Mouse (Mus musculus) CD4-positive helper T cell, adult 2 months (primary cell): ENCODE results near the gene Gosr1.
A peak's percentile ranks its signal among the peaks of the same experiment; 100 is the strongest.
"Not testable (repeated sequence)": the region's sequence is repeated elsewhere in the genome, so short reads cannot be mapped to it uniquely, and the experiment has no call there.

Source experiments
- DNase-seq: peaks from one replicate; pipeline ENCODE4 v3.0.0-alpha.2; 2012; ENCODE audit warnings: low read depth, missing footprints, low spot score

Gene Gosr1

DNA sequence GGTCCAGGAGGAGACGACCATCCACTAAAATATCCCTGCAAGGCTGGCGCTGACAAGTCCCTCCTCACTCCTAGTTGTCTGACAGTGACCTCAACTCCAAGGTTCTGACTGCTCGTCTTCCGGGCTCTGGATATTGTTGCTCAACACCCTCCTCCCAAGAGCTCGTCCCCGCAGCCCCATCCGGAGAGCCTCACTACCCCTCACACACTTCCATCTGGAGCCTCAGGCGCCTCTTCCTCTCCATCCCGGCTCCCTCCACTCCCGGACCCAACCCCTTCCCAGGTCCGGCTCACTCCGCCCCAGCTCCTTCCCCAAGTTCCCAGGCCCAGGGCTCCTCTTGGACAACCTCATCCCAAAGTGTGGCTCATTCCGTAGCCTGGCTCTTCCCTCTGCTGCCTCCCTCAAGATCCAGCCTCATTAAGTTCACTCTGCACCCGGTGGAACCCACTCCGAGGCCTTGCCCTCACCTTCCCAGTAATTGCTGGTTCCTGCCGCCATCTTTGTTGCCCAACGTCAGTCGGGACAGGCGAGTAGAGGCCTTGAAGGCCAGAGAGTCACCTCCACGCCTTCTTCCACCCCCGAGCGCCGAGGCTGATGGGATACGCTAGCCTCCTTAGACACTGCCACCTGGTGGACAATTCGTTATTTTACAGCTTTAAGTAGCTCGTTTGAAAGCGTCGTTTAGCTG, at the start of gene Gosr1:
Gene Gosr1, minus strand, starts transcription at position 527 of the 688 bp plus-strand sequence.
- DNase-seq, result peak; percentile 95

DNA sequence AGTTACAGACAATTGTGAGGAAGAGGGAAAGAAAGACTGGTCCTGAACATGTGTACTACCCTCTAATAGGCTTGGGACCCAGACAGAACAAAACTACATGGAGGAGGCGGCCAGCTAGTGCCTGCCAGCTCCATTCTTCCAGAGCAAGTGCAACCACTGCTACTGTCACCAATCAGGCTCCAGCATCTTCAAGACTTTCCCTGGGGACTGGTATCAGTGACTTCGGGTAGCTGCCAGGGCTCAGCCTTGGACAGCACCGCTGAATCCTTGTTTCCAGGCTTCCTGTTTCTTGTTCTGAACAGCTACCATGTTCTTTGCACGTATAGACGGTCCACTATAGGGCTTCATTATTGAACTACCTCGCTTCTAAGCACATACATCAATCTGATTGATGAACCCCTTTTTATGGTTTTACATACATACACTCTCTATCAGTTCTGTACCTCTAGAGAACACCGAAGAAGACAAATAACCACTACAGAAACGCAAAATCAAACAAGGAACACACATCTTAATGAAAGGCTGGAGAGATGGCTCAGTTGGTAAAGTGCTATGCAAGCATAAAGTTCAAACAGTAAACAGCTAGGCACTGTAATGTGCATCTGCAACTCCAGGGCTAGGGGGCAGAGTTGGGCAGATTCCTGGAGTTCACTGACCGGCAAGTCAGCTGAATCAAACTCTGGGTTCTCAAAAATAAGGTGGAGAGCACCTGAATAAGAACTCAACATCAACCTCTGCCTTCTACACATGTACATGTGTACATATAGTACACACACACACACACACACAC, 47.5 kb upstream of the Gosr1 start:
- no peak for DNase-seq

DNA sequence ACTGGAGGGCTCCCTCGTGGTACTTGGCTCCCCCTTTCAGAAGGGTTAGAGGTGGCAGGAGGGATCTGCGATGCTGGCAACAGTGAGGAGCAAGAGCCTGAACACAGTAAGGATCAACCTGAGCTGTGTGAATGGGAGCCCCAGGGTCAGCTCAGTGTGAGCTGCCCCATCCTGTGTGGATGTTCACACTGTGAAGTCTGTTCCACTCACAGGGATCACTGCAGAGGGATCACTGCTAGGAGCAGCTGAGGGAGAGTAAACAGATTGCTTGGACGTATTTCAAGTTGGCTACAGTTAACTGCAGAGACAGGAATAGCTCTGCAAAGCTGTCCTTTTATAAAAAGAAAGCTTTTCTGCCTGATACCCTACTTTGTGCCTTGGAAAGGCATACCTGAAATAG, 46.1 kb upstream of the Gosr1 start:
- DNase-seq, result no peak

DNA sequence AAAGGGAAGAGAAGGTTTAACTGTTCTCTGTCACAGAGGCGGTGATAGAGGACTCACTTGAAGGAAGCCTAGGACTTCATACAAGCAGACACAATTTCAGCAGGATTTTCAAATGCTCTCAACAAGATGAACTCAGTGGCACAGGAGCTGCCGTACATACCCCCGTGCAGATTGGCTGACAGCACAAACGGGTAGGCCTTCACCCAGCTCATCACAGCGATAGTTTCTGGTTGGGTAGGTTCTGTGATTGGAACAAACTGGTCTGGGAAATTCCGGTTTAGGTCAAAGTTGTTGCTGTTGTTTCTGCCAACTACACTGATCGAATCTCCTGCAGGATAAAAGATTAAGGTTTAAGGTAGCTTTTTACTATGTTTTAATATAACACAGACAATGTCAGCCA, 45.2 kb upstream of the Gosr1 start:
- no peak for DNase-seq

DNA sequence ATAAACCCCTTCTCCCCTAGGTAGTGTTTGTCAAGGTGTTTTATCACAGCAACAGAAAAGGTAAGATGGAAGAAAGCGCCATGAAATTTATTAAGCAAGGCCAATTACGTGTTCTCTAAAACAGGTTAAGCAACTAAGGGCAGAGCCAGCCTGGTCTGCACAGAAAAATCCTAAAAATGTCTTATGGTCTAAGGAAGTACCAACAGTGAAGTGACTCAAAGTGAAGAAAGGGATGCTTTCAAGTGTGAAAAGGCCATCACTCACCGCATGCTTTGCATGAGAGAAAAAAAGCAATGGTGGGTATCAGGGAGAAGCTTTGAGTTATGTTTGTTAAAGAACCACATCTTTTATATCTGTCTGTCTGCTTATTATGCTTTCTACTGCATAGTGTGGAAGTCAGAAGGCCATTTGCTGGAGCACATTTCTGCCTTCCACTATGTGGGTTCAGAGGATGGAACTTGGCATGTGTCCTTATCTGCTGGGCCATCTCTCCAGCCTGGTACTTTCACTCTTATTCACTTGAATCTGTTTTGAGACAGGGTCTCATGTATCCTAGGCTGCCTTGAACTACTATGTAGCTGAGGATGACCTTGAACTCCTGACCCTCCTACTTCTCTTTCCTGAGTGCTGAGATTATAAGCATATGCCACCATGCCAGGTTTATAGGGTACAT, 43.8 kb upstream of the Gosr1 start:
- DNase-seq, result peak; percentile 14

DNA sequence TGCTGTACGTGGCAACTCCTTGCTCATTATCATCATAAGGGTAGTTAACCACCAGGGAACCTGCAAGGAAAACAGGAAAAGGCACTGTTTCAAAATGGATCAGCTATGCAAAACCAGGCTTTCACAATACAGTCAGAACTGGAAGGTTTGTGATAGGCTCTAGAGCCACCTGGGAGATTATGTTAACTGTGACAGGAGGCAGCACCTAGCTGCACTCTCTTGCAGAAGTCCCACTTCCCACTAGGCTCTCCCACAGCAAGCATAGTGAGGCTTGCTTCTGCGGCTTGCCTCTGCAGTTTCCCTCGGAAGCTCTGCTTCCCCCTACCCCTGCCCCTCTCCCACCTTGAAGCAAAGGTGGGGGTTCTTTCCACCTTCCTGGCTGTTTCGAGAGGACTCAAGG, 42.6 kb upstream of the Gosr1 start:
- DNase-seq, result no peak

DNA sequence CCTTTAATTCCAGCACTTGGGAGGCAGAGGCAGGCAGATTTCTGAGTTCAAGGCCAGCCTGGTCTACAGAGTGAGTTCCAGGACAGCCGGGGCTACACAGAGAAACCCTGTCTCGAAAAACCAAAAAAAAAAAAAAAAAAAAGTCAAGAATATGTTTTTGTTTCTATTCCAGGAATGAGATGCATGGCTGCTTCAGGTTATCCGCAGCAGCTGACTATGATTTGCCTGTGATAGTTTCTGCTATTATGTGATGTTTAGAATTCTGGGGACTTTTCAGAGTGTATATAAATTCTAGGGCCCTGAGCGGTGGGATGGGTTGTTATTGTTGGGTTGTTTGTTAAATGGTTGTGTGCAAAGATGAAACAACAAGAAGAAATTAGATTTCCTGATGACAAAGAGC, 41.7 kb upstream of the Gosr1 start:
- not testable (repeated sequence) for DNase-seq

DNA sequence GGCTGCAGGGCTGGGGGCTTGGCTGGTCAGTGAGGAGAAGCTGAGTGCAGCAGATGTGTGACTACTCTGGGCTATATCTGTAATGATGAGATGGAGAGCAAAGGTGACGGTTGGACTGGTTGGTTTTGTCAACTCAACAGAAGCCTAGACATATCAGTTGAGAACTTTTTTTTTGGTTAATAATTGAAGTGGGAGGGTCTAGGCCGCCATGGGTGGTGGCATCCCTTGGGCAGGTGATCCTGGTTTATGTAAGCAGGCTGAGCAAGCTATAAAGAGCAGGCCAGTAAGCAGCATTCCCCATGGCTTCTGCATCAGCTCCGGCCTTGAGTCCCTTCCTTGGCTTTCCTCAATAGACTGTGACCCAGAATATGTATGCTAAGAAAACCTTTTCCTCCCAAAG, 39.9 kb upstream of the Gosr1 start:
- no peak for DNase-seq

DNA sequence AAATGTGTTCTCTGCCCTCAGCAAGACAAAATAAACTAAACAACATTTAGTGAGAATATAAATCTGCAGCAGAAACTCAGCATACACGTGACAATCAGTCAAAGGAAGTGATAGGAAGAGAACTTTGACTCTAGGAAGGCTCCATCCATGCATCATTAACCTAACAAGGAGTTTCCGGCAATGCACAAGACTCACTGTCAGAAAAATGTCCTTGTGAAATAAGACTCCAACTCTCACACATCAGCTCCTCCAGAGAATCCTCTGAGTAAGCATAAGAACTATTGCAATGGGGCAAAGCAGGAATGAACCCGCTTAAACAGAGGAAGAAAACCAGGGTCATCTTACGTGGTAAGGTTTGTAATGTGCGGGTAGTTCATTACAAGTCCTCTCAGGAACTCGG, 33.9 kb upstream of the Gosr1 start:
- no peak for DNase-seq

DNA sequence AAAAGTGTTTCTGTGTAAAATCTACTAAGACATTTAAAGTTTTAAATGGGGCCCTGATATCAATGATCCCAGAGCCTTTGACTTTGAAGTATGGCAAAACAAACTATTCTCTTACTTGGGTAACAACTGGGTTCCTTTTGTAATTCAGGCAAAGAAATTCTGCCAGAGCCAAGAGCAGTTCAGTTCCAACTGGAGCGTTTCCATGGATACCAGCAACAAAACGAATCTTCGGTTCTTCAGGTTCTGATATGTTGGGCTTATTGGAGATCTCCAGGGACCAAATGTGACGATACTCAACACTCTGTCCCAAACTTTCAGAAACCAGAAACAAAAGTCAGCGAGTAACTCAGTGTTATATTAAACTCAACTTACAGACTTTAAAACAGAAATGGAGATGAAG, 31.9 kb upstream of the Gosr1 start:
- no peak for DNase-seq

DNA sequence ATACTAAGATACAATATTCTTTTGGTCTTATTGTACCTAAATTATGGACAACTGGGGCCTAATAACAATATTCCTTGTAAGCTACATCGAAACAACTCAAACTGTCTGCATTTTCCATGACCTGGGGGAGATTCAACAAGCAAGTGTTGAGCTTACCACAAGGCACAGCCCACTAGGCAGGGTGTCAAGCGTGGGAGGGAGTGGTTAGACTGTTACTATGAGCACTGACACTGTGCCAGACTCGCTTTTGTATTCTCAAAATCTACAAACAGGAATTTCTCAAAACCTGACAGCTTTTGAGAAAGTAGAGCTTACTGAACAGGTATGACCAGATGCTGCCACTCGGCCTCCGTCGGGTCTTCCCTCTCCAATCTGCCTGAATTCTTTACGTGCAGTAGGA, 28.0 kb upstream of the Gosr1 start:
- peak; percentile 53 for DNase-seq

DNA sequence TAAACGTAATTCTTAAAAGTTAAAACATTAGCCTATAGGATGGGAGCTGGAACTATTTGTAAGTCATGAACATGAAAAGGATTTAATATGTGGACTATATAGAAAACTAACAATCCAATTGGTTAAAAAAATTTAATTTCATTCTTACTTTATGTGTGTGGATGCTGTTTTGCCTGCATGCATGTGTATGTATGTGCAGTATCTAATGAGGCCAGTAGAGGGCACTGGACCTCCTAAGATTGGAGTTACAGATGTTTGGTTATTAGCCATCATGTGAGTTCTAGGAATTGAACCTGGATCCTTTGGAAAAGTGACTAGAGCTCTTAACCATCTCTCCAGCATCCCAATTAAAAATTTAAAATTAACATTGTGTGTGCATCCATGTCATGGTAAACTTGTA, 25.9 kb upstream of the Gosr1 start:
- DNase-seq, result peak; percentile 63

DNA sequence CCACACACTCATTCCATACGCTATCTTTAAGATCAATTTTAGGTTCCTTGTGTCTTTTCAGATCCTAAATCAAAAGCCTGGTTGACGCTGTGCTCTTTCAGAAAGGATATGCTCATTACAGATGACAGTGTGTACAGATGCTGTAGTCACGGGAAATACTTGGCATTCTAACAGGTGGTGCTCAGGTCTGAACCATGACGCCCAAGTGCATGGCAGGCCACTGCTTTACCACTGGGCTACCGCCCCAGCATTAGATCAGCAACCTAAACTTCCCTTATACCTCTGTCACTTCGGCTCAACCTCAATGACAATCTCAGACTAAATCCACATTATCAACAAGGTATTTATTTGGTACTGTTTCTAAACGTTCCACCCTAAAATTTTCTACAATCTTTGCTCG, 12.2 kb upstream of the Gosr1 start:
- DNase-seq, result no peak

DNA sequence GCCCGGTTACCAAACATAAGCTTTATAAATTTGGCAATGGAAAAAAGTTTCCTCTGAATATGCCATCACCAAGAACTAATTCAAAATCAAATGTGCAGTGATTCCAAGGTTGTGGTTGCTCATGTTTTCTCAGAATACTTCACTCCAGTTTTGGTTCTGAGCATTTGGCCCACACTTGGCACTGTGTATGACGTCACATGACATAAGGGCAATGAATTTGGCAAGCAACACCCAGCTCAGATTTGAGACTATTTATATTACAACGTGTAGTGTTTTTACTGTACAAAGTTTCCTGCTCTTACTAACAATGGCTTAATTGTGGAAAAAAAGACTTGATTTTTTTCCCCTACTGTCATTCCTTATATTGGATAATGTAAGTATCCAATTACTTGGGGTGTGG, 10.4 kb upstream of the Gosr1 start:
- DNase-seq, result no peak

DNA sequence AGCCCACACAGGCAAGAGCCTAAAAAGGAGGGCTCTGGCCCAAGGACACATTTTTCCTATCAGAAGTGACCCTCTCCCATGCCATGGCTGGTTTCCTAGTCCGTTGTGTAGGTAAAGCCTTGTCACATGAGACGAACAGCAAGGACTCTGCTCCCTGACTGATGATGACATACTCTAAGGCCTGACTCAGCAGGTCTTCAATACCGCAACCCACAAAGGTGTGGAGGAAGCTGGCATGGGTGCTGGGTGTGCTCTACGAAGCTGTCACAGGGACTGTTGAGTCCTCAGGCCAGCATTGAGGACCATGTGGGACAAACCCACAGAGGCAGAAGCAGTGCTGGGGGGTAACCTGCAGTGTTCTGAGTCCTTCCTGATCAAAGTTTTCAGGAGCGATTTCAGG, 7.2 kb upstream of the Gosr1 start:
- no peak for DNase-seq

DNA sequence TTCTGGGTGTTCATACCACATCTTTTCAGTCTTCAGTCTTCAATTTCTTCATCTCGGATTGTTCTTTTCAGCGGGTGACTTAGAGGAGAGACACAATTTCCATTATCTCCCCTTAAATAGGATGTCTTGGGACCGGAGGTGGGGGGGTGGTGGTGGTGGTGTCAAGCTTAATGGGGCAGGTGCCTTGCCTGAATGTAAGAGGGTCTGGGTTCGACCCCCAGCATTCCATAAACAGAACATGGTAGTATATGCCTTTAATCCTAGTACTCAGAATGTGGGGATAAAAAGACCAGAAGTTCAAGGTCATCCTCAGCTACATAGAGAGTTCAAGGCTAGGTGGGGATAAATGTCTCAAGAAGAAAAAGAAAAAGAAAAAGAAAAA, 353 bp upstream of the Gosr1 start:
- no peak for DNase-seq

DNA sequence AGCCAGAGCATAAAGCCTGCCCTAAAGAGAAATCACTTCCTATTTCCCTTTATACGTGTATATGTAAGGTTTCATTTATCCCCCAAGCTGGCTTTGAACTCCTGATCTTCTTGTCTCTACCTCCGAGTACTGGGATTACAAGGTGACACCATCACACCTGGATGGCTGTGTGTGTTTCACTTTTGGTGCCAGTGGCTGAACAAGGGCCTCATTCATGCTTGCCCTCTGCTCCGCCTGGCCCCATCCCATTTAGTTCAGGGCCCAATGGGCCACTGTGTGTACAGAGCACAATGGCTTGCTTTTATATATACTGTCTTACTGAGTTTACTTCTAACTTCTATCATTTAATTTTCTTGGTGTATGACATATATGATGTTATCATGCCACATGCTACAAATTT, 11.1 kb downstream of the Gosr1 start:
- DNase-seq, result no peak

DNA sequence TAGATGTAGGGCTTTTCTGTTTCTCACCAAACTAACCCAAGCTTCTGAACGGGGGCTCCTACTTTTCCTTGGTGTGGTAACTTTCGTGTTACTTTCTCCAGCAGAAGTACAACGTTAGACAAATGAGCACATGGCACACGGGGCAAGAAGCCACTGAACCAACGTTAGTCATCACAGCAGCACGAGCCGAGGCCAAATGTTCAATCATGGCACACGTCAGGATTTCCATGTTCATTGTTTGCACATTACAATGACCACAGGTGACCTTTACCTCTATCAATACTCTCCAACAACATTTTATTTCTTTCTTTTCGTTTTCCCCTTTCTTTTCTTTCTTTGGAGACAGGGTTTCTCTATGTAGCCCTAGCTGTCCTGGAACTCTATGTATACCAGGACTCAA, 14.6 kb downstream of the Gosr1 start:
- no peak for DNase-seq

DNA sequence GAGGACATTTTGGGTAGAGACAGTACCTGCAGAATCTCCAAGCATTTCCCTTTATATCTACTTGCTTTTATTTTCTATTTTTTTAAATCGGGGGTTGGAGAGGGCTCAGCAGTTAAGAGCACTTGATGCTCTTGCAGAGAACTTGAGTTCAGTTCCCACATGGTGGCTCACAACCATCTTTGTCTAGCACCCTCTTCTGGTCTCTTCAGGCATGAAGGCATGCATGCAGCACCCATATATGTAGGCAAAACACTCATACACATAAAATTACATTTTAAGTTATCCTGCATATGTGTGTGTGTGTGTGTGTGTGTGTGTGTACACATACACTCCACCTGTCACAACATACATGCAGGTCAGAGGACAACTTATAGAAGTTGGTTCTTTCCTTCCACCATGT, 17.5 kb downstream of the Gosr1 start:
- peak; percentile 36 for DNase-seq

DNA sequence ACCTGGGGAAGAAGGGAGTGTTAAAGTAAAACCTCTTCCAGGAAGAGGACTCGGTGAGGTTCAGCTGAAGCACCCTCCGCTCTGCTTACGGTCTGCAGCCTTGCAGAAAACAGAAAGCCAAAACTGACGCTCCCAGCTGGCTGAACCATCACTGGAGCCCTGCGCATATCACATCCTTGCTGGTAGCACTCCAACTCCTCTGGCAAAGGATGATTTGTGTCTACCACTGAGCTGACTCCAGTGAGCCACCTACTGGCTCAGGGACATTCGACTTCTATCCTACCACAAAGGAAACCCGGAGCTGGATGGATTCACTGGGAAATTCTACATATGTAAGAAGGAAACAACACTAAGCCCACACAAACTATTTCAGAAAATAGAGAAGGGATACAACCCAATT, 18.8 kb downstream of the Gosr1 start:
- no peak for DNase-seq

DNA sequence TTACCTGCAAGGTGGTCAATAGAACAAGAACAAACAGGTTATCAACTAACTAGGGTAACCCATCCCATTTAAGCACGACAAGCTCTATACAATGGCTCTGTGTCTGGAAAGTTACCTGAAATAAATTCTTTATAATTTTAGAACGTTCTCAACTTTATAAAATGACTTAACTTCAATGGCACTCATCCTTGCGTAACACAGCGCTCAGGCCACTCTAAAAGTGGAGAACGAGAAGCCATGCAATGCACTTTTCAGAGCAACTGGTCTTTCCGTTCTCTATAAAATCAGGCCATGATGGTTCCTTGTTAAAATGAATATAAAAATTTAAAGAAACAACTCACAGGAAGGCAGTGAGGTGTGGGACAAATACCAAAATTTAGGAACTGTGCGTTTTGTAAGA, 20.9 kb downstream of the Gosr1 start:
- no peak for DNase-seq

DNA sequence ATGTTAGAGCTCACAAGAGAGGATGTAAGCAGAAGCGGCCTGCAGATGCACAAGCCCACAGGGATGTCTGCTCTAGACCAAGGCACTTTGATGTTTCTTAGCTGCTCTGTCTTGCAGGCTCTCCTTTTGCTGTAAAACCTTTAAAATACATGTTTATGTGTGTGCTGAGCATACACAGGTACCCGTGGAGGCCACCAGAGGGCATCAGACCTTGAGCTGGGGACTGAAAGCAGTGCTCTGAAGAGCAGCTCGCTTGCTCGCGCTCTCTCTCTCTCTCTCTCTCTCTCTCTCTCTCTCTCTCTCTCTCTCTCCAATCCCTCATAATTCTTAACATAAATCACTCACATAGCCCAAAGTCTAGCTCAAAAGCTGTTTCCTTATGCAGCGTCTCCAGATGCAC, 24.3 kb downstream of the Gosr1 start:
- DNase-seq, result peak; percentile 66

DNA sequence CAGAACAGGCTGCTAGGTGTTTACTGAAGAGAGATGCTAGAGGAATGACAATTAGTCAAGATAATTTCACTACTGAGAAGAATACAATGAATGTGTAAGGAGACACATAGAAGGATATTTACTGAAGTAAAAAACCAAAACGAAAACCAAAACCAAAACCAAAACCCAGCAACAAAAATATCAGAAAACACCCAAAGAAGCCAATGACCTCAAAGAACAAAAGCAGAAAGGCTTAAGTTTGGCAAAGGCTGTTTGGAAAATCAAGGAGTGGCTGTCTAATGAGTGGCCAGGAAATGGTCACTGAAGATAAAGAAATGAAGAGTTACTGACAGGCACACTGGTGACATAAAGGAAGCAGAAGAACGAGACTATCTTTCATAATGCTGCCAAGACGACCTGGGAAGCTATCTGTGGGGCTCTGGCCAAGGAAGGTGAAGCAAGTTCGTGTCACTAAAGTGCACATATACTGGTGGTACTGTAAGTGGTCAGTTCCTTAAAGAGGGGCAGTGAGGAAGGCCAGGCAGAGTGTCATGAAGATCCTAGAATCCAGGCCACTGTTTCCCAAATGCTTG, 27.5 kb downstream of the Gosr1 start:
- peak; percentile 61 for DNase-seq
